Mouse (Mus musculus): ENCODE data around the gene Castor2. TPM values are rescaled to one million over a fixed set of nuclear protein-coding genes. Genes with fewer than 3 reads are reported as not detected.

Gene Castor2
- total RNA-seq (2014; rRNA removed), result 27.4 and 27.5 TPM in 2 replicates
- 21.1 and 21.8 TPM in 2 replicates for polyA plus RNA-seq (2015; fragmentation: Nextera tagmentation; extraction: Ambion mirVana)

- Histone ChIP-seq H3K9ac (replicated peaks; ENCODE audit: low read length) (peak within 1 kb of the TSS; percentile 77), H3K4me3 (ENCODE audit: low read length) (peak within 1 kb of the TSS; percentile 89), H3K9me3 (ENCODE audit: low read length) (no peaks in the 10 kb centered on the region), H3K4me2 (ENCODE audit: low read depth, low read length) (peak within 1 kb of the TSS; percentile 87), H3K27ac (peak within 1 kb of the TSS; percentile 83), H3K4me1 (ENCODE audit: insufficient read depth, low read length) (0 out of 2 replicates have a peak, but pooled peaks cover 10% of the 10 kb centered on the region), H3K36me3 (ENCODE audit: insufficient read depth, low read length) (no peaks in the 10 kb centered on the region), H3K27me3 (ENCODE audit: insufficient read depth, low read length) (no peaks in the 10 kb centered on the region)
- 0 out of 2 replicates have a peak, but pooled peaks have one; percentile 1 for TF ChIP-seq CTCF (IDR thresholded peaks at IDR 0.05; ENCODE audit: low read depth)
- under 1% methylated on average over 50 of the region's 58 CpGs for WGBS
- peak; percentile 97 for DNase-seq (ENCODE audit: low spot score)
- ATAC-seq, result peak; percentile 91
These were observed at the start of gene Castor2 for GRCm38 (mm10) chr5:134099496-134100211. TSS of gene Castor2 (plus strand) at chr5:134099711.

GRCm38 (mm10) chr5:134050711-134051110 lies 48.8 kb upstream of the Castor2 start:
- Histone ChIP-seq H3K27me3 (ENCODE audit: insufficient read depth, low read length) (no peaks in the 10 kb centered on the region), H3K27ac (no peak overlapping the region), H3K4me1 (ENCODE audit: insufficient read depth, low read length) (no peaks in the 10 kb centered on the region), H3K9ac (replicated peaks; ENCODE audit: low read length) (no peak overlapping the region), H3K36me3 (ENCODE audit: insufficient read depth, low read length) (no peaks in the 10 kb centered on the region), H3K4me2 (ENCODE audit: low read depth, low read length) (no peak overlapping the region), H3K4me3 (ENCODE audit: low read length) (no peak overlapping the region), H3K9me3 (ENCODE audit: low read length) (no peaks in the 10 kb centered on the region)
- ATAC-seq (no peak), DNase-seq (ENCODE audit: low spot score) (no peak)
- TF ChIP-seq CTCF (IDR thresholded peaks at IDR 0.05; ENCODE audit: low read depth), result no peak
- WGBS, result 36% methylated on average over 10 of the region's 10 CpGs

- Histone ChIP-seq H3K27me3 (ENCODE audit: insufficient read depth, low read length) (no peaks in the 10 kb centered on the region), H3K9ac (replicated peaks; ENCODE audit: low read length) (no peak overlapping the region), H3K36me3 (ENCODE audit: insufficient read depth, low read length) (no peaks in the 10 kb centered on the region), H3K4me2 (ENCODE audit: low read depth, low read length) (no peak overlapping the region), H3K4me1 (ENCODE audit: insufficient read depth, low read length) (no peaks in the 10 kb centered on the region), H3K27ac (no peak overlapping the region), H3K9me3 (ENCODE audit: low read length) (no peaks in the 10 kb centered on the region), H3K4me3 (ENCODE audit: low read length) (no peak overlapping the region)
- no peak for ATAC-seq
- peak; percentile 29; the same call in 1 of the 2 replicates for TF ChIP-seq CTCF (IDR thresholded peaks at IDR 0.05; ENCODE audit: low read depth)
- WGBS, result 87% methylated on average over 4 of the region's 4 CpGs
- no peak for DNase-seq (ENCODE audit: low spot score)
These were observed 46.9 kb upstream of the Castor2 start for GRCm38 (mm10) chr5:134052614-134053013.

GRCm38 (mm10) chr5:134054496-134054895 lies 45.0 kb upstream of the Castor2 start:
- Histone ChIP-seq H3K4me1 (ENCODE audit: insufficient read depth, low read length) (no peaks in the 10 kb centered on the region), H3K4me3 (ENCODE audit: low read length) (no peak overlapping the region), H3K9ac (replicated peaks; ENCODE audit: low read length) (no peak overlapping the region), H3K27ac (no peak overlapping the region), H3K27me3 (ENCODE audit: insufficient read depth, low read length) (no peaks in the 10 kb centered on the region), H3K4me2 (ENCODE audit: low read depth, low read length) (no peak overlapping the region), H3K36me3 (ENCODE audit: insufficient read depth, low read length) (no peaks in the 10 kb centered on the region), H3K9me3 (ENCODE audit: low read length) (no peaks in the 10 kb centered on the region)
- DNase-seq (ENCODE audit: low spot score), result peak; percentile 65
- no peak for TF ChIP-seq CTCF (IDR thresholded peaks at IDR 0.05; ENCODE audit: low read depth)
- WGBS, result 33% methylated on average over 4 of the region's 4 CpGs
- ATAC-seq, result peak; percentile 27; the same call in 1 of the 2 replicates

- Histone ChIP-seq H3K9ac (replicated peaks; ENCODE audit: low read length) (no peak overlapping the region), H3K27ac (no peak overlapping the region), H3K4me3 (ENCODE audit: low read length) (no peak overlapping the region), H3K36me3 (ENCODE audit: insufficient read depth, low read length) (no peaks in the 10 kb centered on the region), H3K9me3 (ENCODE audit: low read length) (no peaks in the 10 kb centered on the region), H3K27me3 (ENCODE audit: insufficient read depth, low read length) (no peaks in the 10 kb centered on the region), H3K4me1 (ENCODE audit: insufficient read depth, low read length) (no peaks in the 10 kb centered on the region), H3K4me2 (ENCODE audit: low read depth, low read length) (no peak overlapping the region)
- WGBS, result 64% methylated on average over 13 of the region's 13 CpGs
- no peak for TF ChIP-seq CTCF (IDR thresholded peaks at IDR 0.05; ENCODE audit: low read depth)
- DNase-seq (ENCODE audit: low spot score) (no peak), ATAC-seq (no peak)
These were observed 40.6 kb upstream of the Castor2 start for GRCm38 (mm10) chr5:134058793-134059352.

GRCm38 (mm10) chr5:134063362-134064064 lies 36.0 kb upstream of the Castor2 start:
- peak; percentile 93 for TF ChIP-seq CTCF (IDR thresholded peaks at IDR 0.05; ENCODE audit: low read depth)
- 53% methylated on average over 15 of the region's 15 CpGs for WGBS
- Histone ChIP-seq H3K4me2 (ENCODE audit: low read depth, low read length) (no peak overlapping the region), H3K9me3 (ENCODE audit: low read length) (no peaks in the 10 kb centered on the region), H3K27me3 (ENCODE audit: insufficient read depth, low read length) (no peaks in the 10 kb centered on the region), H3K4me3 (ENCODE audit: low read length) (no peak overlapping the region), H3K36me3 (ENCODE audit: insufficient read depth, low read length) (no peaks in the 10 kb centered on the region), H3K27ac (no peak overlapping the region), H3K4me1 (ENCODE audit: insufficient read depth, low read length) (no peaks in the 10 kb centered on the region), H3K9ac (replicated peaks; ENCODE audit: low read length) (no peak overlapping the region)
- DNase-seq (ENCODE audit: low spot score), result peak; percentile 95
- ATAC-seq, result peak; percentile 87

Measured in hindbrain, postnatal 0 days (tissue).